Mouse (Mus musculus): Measurements from ENCODE around the gene Mllt10.

DNA sequence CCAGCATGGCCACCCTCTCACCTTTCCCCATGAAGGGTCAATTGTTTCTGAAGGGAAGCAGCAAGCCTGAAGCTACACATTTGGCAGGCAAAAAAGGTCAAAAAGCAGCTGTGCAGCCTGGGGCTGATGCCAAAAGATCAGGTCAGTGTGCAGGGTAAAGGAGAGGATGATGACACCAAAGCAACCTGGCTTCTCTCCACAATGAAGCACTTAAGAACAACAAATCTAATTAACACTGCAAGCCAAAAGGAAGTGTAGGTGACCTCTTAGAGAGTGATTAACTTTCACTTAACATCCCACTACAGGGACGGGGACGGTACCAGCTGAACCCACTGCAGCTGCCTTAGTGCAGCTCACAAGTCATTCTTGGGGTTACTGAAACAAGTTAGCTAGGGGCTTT lies 174.2 kb downstream of the Mllt10 start:
- TF ChIP-seq REST (IDR thresholded peaks at IDR 0.05; ENCODE audit: insufficient read depth, insufficient read length) (no peak), POLR2A (IDR thresholded peaks at IDR 0.05; ENCODE audit: insufficient read length, low read depth) (no peak), TCF12 (IDR thresholded peaks at IDR 0.05; ENCODE audit: insufficient read depth, poor library complexity, severe bottlenecking) (no peak), E2F4 (IDR thresholded peaks at IDR 0.05; ENCODE audit: insufficient read depth) (no peak), SRF (IDR thresholded peaks at IDR 0.05; ENCODE audit: control insufficient read depth, insufficient read length, low read depth) (no peak), MYOD1 (IDR thresholded peaks at IDR 0.05; ENCODE audit: control insufficient read depth in 1 of 3, insufficient read length in 2 of 3, low read depth in 2 of 3) (peak in 2 of 3 experiments; percentile 12 to 35), MYOG (IDR thresholded peaks at IDR 0.05; ENCODE audit: control insufficient read depth in 1 of 3, insufficient read depth in 1 of 3, insufficient read length in 2 of 3, low read depth in 2 of 3) (peak in 2 of 3 experiments; percentile 33 to 38), MAX (IDR thresholded peaks at IDR 0.05; ENCODE audit: low read depth) (no peak), POLR2AphosphoS2 (IDR thresholded peaks at IDR 0.05; ENCODE audit: insufficient read length, low read depth) (no peak), USF1 (IDR thresholded peaks at IDR 0.05; ENCODE audit: low read depth) (no peak), TCF3 (IDR thresholded peaks at IDR 0.05; ENCODE audit: insufficient read length, low read depth) (no peak)

All from myocyte (in vitro differentiated cells).